Mouse (Mus musculus) midbrain, postnatal 0 days (tissue): ENCODE results near the gene Snrpf. TPM values are rescaled to one million over a fixed set of nuclear protein-coding genes. Genes with fewer than 3 reads are reported as not detected.

Experiments
- ATAC-seq: fragments of 200-750 bp; cut with Nextera tagmentation; 2 replicates; pipeline ENCODE4 v1.8.0; 2017; ENCODE audit warnings: moderate number of reproducible peaks, mild to moderate bottlenecking, moderate TSS enrichment, moderate library complexity; ENCODE audit not compliant: low FRiP score
- DNase-seq: peaks from one replicate; pipeline ENCODE4 v3.0.0-alpha.2; 2015; ENCODE audit warnings: low spot score
- H3K27ac ChIP-seq: fragments of 300-500 bp; sonication (generic); 2 replicates; pipeline ENCODE4 v1.5.1; 2014; ENCODE audit warnings: low read depth, mild to moderate bottlenecking, low read length, mixed read lengths
- H3K27me3 ChIP-seq: fragments of 300-500 bp; sonication (generic); 2 replicates; pipeline ENCODE4 v1.6.1; 2014; ENCODE audit warnings: low read length, control low read depth, mixed read lengths; ENCODE audit not compliant: insufficient read depth
- H3K36me3 ChIP-seq: fragments of 300-500 bp; sonication (generic); 2 replicates; pipeline ENCODE4 v1.6.1; 2014; ENCODE audit warnings: low read length, control low read depth, mixed read lengths; ENCODE audit not compliant: insufficient read depth
- H3K4me1 ChIP-seq: fragments of 300-500 bp; sonication (generic); 2 replicates; pipeline ENCODE4 v1.6.1; 2014; ENCODE audit warnings: mild to moderate bottlenecking, control low read depth, antibody characterized with exemption, low read length, mixed read lengths; ENCODE audit not compliant: insufficient read depth
- H3K4me2 ChIP-seq: fragments of 300-500 bp; sonication (generic); 2 replicates; pipeline ENCODE4 v1.6.1; 2014; ENCODE audit warnings: low read depth, mild to moderate bottlenecking, low read length, mixed read lengths; ENCODE audit not compliant: poor library complexity, severe bottlenecking
- H3K4me3 ChIP-seq: fragments of 300-500 bp; sonication (generic); 2 replicates; pipeline ENCODE4 v1.5.1; 2014; ENCODE audit warnings: low read depth, mild to moderate bottlenecking, low read length, moderate library complexity
- H3K9ac ChIP-seq: fragments of 300-500 bp; sonication (generic); replicated peaks from 2 replicates; pipeline ENCODE4 v1.6.1; 2014; ENCODE audit warnings: mild to moderate bottlenecking, low read length, moderate library complexity, mixed read lengths; ENCODE audit not compliant: poor library complexity, severe bottlenecking
- H3K9me3 ChIP-seq: fragments of 300-500 bp; sonication (generic); 2 replicates; pipeline ENCODE4 v1.6.1; 2016; ENCODE audit warnings: low read length, control low read depth
- CTCF ChIP-seq: IDR thresholded peaks from 2 replicates; pipeline ENCODE4 v1.5.1; 2016; ENCODE audit warnings: antibody characterized with exemption, mild to moderate bottlenecking
- WGBS: fragments of 180-500 bp; shearing (Covaris S2); extraction: QIAGEN DNeasy Blood & Tissue Kit; methylation state at CpG from one replicate; pipeline ENCODE4 v1.1.7; 2014; 5-methylcytosine and 5-hydroxymethylcytosine counted together
- polyA plus RNA-seq: library from polyadenylated mRNA; unstranded; fragments of >200 nt; fragmentation: Nextera tagmentation; extraction: Ambion mirVana; gene quantifications from 2 replicates; pipeline ENCODE4 v1.2.1, GENCODE M21; 2015
- total RNA-seq: library from RNA; depleted of rRNA; stranded (reverse); fragments of >200 nt; gene quantifications from 2 replicates; pipeline ENCODE4 v1.2.3, GENCODE M21; 2014

The Snrpf gene
- total and polyA plus RNA-seq, 2 experiments from 2014 or later: 34.8 to 50.5 TPM

DNA sequence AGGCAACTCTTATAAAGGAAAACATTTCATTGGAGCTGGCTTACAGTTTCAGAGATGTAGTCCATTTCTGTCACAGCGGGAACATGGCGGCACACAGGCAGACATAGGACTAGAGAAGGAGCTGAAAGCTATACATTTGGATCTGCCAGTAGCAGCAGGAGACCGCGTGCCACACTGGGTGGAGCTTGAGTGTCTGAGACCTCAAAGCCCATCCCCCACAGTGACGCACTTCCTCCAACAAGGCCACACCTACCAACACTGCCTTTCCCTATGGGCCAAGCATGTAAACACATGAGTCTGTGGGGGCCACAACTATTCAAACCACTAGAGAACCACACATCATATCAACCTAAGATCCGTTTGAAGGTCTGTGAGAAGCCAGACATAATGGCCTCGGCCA lies 19.7 kb upstream of the Snrpf start:
- H3K4me1 ChIP-seq: no peaks in the 10 kb centered on the region
- no peak overlapping the region for H3K4me3 ChIP-seq
- H3K9me3 ChIP-seq: no peaks in the 10 kb centered on the region
- no peak overlapping the region for H3K27ac ChIP-seq
- no peaks in the 10 kb centered on the region for H3K36me3 ChIP-seq
- ATAC-seq: no peak
- DNase-seq: no peak
- WGBS: 94% methylated on average over 7 of the region's 7 CpGs
- TF ChIP-seq CTCF: no peak
- no peak overlapping the region for H3K9ac ChIP-seq
- H3K27me3 ChIP-seq: no peaks in the 10 kb centered on the region
- no peak overlapping the region for H3K4me2 ChIP-seq

GRCm38 (mm10) chr10:93608051-93608450 lies 18.5 kb upstream of the Snrpf start:
- no peaks in the 10 kb centered on the region for H3K4me1 ChIP-seq
- H3K4me3 ChIP-seq: no peak overlapping the region
- ATAC-seq: no peak
- no peaks in the 10 kb centered on the region for H3K27me3 ChIP-seq
- WGBS: 53% methylated on average over 9 of the region's 9 CpGs
- H3K9me3 ChIP-seq: no peaks in the 10 kb centered on the region
- peak; percentile 30 for DNase-seq
- no peaks in the 10 kb centered on the region for H3K36me3 ChIP-seq
- peak; percentile 77 for TF ChIP-seq CTCF
- H3K9ac ChIP-seq: no peak overlapping the region
- H3K4me2 ChIP-seq: no peak overlapping the region
- H3K27ac ChIP-seq: no peak overlapping the region

GRCm38 (mm10) chr10:93606326-93606725 lies 16.8 kb upstream of the Snrpf start:
- 92% methylated on average over 9 of the region's 9 CpGs for WGBS
- no peak for ATAC-seq

GRCm38 (mm10) chr10:93603256-93603655 lies 13.8 kb upstream of the Snrpf start:
- no peak overlapping the region for H3K9ac ChIP-seq

More at GRCm38 (mm10) chr10:93606326-93606725, 16.8 kb upstream of the Snrpf start:
- H3K4me2 ChIP-seq: no peak overlapping the region
- H3K9ac ChIP-seq: no peak overlapping the region
- no peak for DNase-seq
- H3K27me3 ChIP-seq: no peaks in the 10 kb centered on the region
- H3K9me3 ChIP-seq: no peaks in the 10 kb centered on the region
- no peak for TF ChIP-seq CTCF
- no peak overlapping the region for H3K27ac ChIP-seq
- no peaks in the 10 kb centered on the region for H3K36me3 ChIP-seq
- no peaks in the 10 kb centered on the region for H3K4me1 ChIP-seq
- H3K4me3 ChIP-seq: no peak overlapping the region

DNA sequence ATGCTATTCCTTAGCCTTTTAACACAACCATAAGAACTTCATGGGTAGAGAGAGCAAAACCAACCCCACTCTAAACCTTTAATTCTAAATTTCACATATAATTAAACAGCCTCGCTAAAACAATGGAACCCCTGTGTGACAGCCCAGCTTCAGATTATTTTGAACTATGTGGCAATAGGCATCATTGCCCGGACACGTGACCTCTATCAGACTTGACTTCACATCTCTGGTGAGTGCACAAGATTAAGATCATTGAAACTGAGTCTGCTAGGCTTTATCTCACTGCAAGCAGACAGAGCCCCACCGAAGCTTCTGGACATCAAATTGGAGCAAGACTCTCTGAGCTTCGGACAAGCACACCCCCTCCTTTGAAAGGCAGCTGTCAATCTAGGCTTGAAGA lies 12.8 kb upstream of the Snrpf start:
- TF ChIP-seq CTCF: no peak
- Histone ChIP-seq H3K9me3 (no peaks in the 10 kb centered on the region), H3K4me2 (no peak overlapping the region), H3K36me3 (no peaks in the 10 kb centered on the region), H3K4me3 (no peak overlapping the region), H3K4me1 (no peaks in the 10 kb centered on the region), H3K27ac (no peak overlapping the region), H3K27me3 (no peaks in the 10 kb centered on the region), H3K9ac (no peak overlapping the region)
- ATAC-seq (no peak), DNase-seq (no peak)
- 68% methylated on average over 5 of the region's 5 CpGs for WGBS

More at GRCm38 (mm10) chr10:93603256-93603655, 13.8 kb upstream of the Snrpf start:
- Histone ChIP-seq H3K4me1 (no peaks in the 10 kb centered on the region), H3K36me3 (no peaks in the 10 kb centered on the region), H3K9me3 (no peaks in the 10 kb centered on the region), H3K27me3 (no peaks in the 10 kb centered on the region), H3K4me3 (no peak overlapping the region), H3K27ac (no peak overlapping the region), H3K4me2 (no peak overlapping the region)
- DNase-seq (no peak), ATAC-seq (no peak)
- TF ChIP-seq CTCF: peak; percentile 48
- WGBS: 95% methylated on average over 1 of the region's 1 CpGs

- no peaks in the 10 kb centered on the region for H3K9me3 ChIP-seq
- no peak overlapping the region for H3K4me3 ChIP-seq
- no peak overlapping the region for H3K9ac ChIP-seq
- no peaks in the 10 kb centered on the region for H3K27me3 ChIP-seq
- WGBS: 83% methylated on average over 3 of the region's 3 CpGs
- TF ChIP-seq CTCF: no peak
- H3K36me3 ChIP-seq: no peaks in the 10 kb centered on the region
- DNase-seq (no peak), ATAC-seq (no peak)
- H3K27ac ChIP-seq: no peak overlapping the region
- H3K4me2 ChIP-seq: no peak overlapping the region
- no peaks in the 10 kb centered on the region for H3K4me1 ChIP-seq
Measured at GRCm38 (mm10) chr10:93596641-93597040, 7.1 kb upstream of the Snrpf start.
